Mouse (Mus musculus) lung, postnatal 0 days (tissue): ENCODE measurements around the gene Tut1.

Experiments used
- CTCF ChIP-seq: IDR thresholded peaks from 2 replicates; pipeline ENCODE4 v1.5.1; 2016; ENCODE audit warnings: antibody characterized with exemption, mild to moderate bottlenecking
- EP300 ChIP-seq: IDR thresholded peaks from 2 replicates; pipeline ENCODE4 v1.6.1; 2016; ENCODE audit warnings: antibody characterized with exemption, mild to moderate bottlenecking, control low read depth

GRCm38 (mm10) chr19:8946929-8947328 lies 6.7 kb upstream of the Tut1 start:
- no peak for TF ChIP-seq CTCF
- no peak for TF ChIP-seq EP300
